Mouse (Mus musculus) bone marrow, adult 2 months (tissue): ENCODE data around the gene Tagln3.

Source experiments
- CTCF ChIP-seq: fragments of 200-500 bp; IDR thresholded peaks from 2 replicates; pipeline ENCODE4 v1.5.1; 2011; ENCODE audit warnings: low read length, control low read depth; ENCODE audit not compliant: control insufficient read depth, insufficient read depth
- POLR2A ChIP-seq: fragments of 200-500 bp; IDR thresholded peaks from 2 replicates; pipeline ENCODE4 v1.6.1; 2011; ENCODE audit warnings: low read depth, mild to moderate bottlenecking, control low read depth, low read length, borderline replicate concordance; ENCODE audit not compliant: control insufficient read depth

- no peak for TF ChIP-seq POLR2A
- TF ChIP-seq CTCF, result no peak
Measured at GRCm38 (mm10) chr16:45662381-45662780, 62.0 kb downstream of the Tagln3 start.
